Mouse (Mus musculus): Measurements from ENCODE around the gene Naa30. TPM values are rescaled to one million over a fixed set of nuclear protein-coding genes. Genes with fewer than 3 reads are reported as not detected.

The Naa30 gene
- polyA plus RNA-seq, 1 experiment, result 8.5 TPM

DNA sequence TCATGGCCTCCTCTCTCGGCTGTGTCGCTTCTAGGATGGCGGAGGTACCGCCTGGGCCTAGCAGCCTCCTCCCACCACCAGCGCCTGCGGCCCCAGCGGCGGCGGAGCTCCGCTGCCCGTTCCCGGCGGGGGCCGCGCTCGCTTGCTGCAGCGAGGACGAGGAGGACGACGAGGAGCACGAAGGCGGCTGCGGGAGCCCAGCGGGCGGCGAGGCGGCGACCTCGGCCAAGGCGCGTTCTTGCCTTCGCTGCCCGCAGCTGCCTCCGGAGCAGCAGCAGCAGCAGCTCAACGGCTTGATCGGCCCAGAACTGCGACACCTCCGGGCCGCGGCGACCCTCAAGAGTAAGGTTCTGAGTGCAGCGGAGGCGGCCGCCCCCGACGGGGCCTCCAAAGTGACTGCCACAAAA, 559 bp downstream of the Naa30 start:
- Histone ChIP-seq H3K36me3 (ENCODE audit: control insufficient read depth, insufficient read depth) (peaks cover 25% of the 10 kb centered on the region), H3K79me2 (ENCODE audit: control insufficient read depth, insufficient read depth) (peaks cover 53% of the 10 kb centered on the region), H3K4me3 (ENCODE audit: insufficient read depth, poor library complexity, severe bottlenecking) (peak overlapping the region; percentile 74), H3K79me3 (ENCODE audit: low read depth) (peaks cover 41% of the 10 kb centered on the region), H3K27me3 (ENCODE audit: control insufficient read depth, insufficient read depth, insufficient read length) (no peaks in the 10 kb centered on the region), H3ac (ENCODE audit: control insufficient read depth, insufficient read length, low read depth) (peak overlapping the region; percentile 98)
- no peak for TF ChIP-seq MYOD1 (IDR thresholded peaks at IDR 0.05; ENCODE audit: control insufficient read depth, insufficient read length, low read depth)
- TF ChIP-seq MYOG (IDR thresholded peaks at IDR 0.05; ENCODE audit: control insufficient read depth, extremely low read depth, insufficient read length), result no peak
- TF ChIP-seq CTCF (IDR thresholded peaks at IDR 0.05; ENCODE audit: control insufficient read depth, insufficient read depth, insufficient read length), result no peak

DNA sequence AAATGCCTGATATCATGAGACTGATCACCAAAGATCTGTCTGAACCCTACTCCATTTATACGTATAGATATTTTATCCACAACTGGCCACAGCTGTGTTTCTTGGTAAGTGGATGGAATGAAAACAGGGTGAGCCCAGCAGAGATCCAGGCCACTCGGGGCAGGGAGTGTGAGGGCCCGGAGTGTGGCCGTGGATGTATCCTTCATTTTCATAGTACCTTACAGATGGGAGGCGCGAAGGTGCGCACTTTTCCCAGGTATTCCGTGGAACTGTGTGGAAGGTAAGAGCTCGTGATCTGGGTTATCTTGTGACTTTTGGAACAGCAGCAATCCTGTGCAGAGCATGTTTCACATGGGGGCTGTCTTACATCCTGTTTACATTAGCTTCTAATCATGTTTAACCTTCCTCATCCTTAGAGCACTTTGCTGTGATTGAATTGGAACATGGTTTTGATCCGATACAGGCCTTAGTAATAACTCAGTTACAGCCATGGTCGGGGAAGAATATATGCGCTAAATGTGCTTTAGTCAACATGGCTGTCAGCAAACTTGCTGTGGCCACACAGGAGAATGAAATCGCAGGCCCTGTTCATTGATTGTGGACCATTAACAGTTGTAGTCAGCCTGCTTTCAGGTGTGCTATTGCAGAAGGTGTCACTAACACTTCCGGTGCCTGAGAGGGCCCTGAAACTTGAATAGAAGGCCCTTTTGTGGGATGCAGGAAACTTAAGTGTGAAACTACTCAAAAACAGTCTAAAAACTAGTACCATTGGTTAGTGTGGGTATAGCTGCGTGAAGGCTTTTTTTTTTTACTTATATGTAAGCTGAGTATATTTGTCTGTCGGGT, 1.5 kb downstream of the Naa30 start:
- peak overlapping the region; percentile 74 for H3K4me3 ChIP-seq (ENCODE audit: insufficient read depth, poor library complexity, severe bottlenecking)
- peaks cover 41% of the 10 kb centered on the region for H3K79me3 ChIP-seq (ENCODE audit: low read depth)
- TF ChIP-seq CEBPB (IDR thresholded peaks at IDR 0.05; ENCODE audit: low read depth) (no peak), FOSL1 (IDR thresholded peaks at IDR 0.05; ENCODE audit: insufficient read depth, low read length, poor library complexity, severe bottlenecking) (no peak), USF1 (IDR thresholded peaks at IDR 0.05; ENCODE audit: low read depth) (no peak), MYOG (IDR thresholded peaks at IDR 0.05; ENCODE audit: control insufficient read depth, extremely low read depth, insufficient read length) (no peak), MAX (IDR thresholded peaks at IDR 0.05) (no peak), MYOD1 (IDR thresholded peaks at IDR 0.05; ENCODE audit: control insufficient read depth, insufficient read length, low read depth) (no peak), CTCF (IDR thresholded peaks at IDR 0.05; ENCODE audit: control insufficient read depth, insufficient read depth, insufficient read length) (no peak)
- peak overlapping the region; percentile 98 for H3ac ChIP-seq (ENCODE audit: control insufficient read depth, insufficient read length, low read depth)
- peaks cover 30% of the 10 kb centered on the region for H3K36me3 ChIP-seq (ENCODE audit: control insufficient read depth, insufficient read depth)
- H3K27me3 ChIP-seq (ENCODE audit: control insufficient read depth, insufficient read depth, insufficient read length), result no peaks in the 10 kb centered on the region
- H3K79me2 ChIP-seq (ENCODE audit: control insufficient read depth, insufficient read depth), result peaks cover 62% of the 10 kb centered on the region

DNA sequence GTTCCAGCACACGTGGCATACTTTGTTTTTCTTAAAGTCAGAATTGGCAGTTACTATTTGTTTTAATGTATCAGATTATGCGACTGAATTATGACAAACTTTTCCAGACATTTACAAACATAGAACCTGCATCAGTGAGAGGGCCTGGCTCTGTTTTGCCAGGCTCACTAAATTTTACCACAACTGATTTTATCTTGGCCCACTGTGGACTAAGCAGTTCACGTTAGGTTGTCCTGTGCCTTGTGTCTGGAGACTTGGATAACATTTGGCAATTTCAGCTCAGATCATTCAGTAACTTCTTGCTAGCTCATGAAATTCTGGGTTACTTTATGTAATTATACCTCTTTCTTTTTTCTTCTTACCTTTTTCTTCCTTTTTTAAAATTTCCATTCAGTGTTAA, 7.7 kb downstream of the Naa30 start:
- H3K79me3 ChIP-seq (ENCODE audit: low read depth), result peaks cover 31% of the 10 kb centered on the region
- TF ChIP-seq MAX (IDR thresholded peaks at IDR 0.05) (no peak), MYOG (IDR thresholded peaks at IDR 0.05; ENCODE audit: control insufficient read depth, extremely low read depth, insufficient read length) (no peak), CTCF (IDR thresholded peaks at IDR 0.05; ENCODE audit: control insufficient read depth, insufficient read depth, insufficient read length) (no peak), FOSL1 (IDR thresholded peaks at IDR 0.05; ENCODE audit: insufficient read depth, low read length, poor library complexity, severe bottlenecking) (no peak), MYOD1 (IDR thresholded peaks at IDR 0.05; ENCODE audit: control insufficient read depth, insufficient read length, low read depth) (no peak), CEBPB (IDR thresholded peaks at IDR 0.05; ENCODE audit: low read depth) (no peak), USF1 (IDR thresholded peaks at IDR 0.05; ENCODE audit: low read depth) (no peak)
- peaks cover 58% of the 10 kb centered on the region for H3K36me3 ChIP-seq (ENCODE audit: control insufficient read depth, insufficient read depth)

DNA sequence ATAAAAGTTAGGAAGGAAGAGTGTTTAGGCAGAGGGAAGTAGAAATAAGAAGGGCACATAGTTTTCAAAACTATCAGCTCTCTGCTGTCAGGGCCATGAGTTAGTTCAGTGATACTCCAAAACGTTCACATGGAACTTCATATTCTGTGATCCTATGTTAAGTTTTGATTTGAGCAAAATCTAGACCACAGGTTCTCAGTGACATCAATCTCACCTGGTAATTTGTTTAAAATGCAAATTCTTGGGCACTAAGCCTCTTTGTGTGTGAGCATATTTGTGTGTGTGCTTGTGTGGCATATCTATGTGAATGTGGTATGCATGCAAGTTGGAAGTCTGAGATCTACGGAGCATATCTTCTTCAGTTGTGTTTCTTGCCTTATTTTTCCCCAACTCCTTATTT, 14.2 kb downstream of the Naa30 start:
- Histone ChIP-seq H3K79me2 (ENCODE audit: control insufficient read depth, insufficient read depth) (peaks cover 6% of the 10 kb centered on the region), H3K27me3 (ENCODE audit: control insufficient read depth, insufficient read depth, insufficient read length) (no peaks in the 10 kb centered on the region), H3ac (ENCODE audit: control insufficient read depth, insufficient read length, low read depth) (no peak overlapping the region), H3K79me3 (ENCODE audit: low read depth) (peaks cover under 1% of the 10 kb centered on the region), H3K4me3 (ENCODE audit: insufficient read depth, poor library complexity, severe bottlenecking) (no peak overlapping the region), H3K36me3 (ENCODE audit: control insufficient read depth, insufficient read depth) (peaks cover 60% of the 10 kb centered on the region)
- TF ChIP-seq FOSL1 (IDR thresholded peaks at IDR 0.05; ENCODE audit: insufficient read depth, low read length, poor library complexity, severe bottlenecking), result no peak
- TF ChIP-seq CEBPB (IDR thresholded peaks at IDR 0.05; ENCODE audit: low read depth), result no peak
- TF ChIP-seq MAX (IDR thresholded peaks at IDR 0.05), result no peak
- no peak for TF ChIP-seq CTCF (IDR thresholded peaks at IDR 0.05; ENCODE audit: control insufficient read depth, insufficient read depth, insufficient read length)
- TF ChIP-seq MYOD1 (IDR thresholded peaks at IDR 0.05; ENCODE audit: control insufficient read depth, insufficient read length, low read depth), result no peak
- TF ChIP-seq USF1 (IDR thresholded peaks at IDR 0.05; ENCODE audit: low read depth), result no peak
- no peak for TF ChIP-seq MYOG (IDR thresholded peaks at IDR 0.05; ENCODE audit: control insufficient read depth, extremely low read depth, insufficient read length)

More for the DNA sequence above, 7.7 kb downstream of the Naa30 start:
- Histone ChIP-seq H3K27me3 (ENCODE audit: control insufficient read depth, insufficient read depth, insufficient read length) (no peaks in the 10 kb centered on the region), H3K79me2 (ENCODE audit: control insufficient read depth, insufficient read depth) (peaks cover 52% of the 10 kb centered on the region), H3K4me3 (ENCODE audit: insufficient read depth, poor library complexity, severe bottlenecking) (no peak overlapping the region), H3ac (ENCODE audit: control insufficient read depth, insufficient read length, low read depth) (no peak overlapping the region)

GRCm38 (mm10) chr14:49197031-49197527, 25.1 kb downstream of the Naa30 start:
- H3ac ChIP-seq (ENCODE audit: control insufficient read depth, insufficient read length, low read depth), result no peak overlapping the region
- H3K4me3 ChIP-seq (ENCODE audit: insufficient read depth, poor library complexity, severe bottlenecking), result no peak overlapping the region
- TF ChIP-seq MYOG (IDR thresholded peaks at IDR 0.05; ENCODE audit: control insufficient read depth, extremely low read depth, insufficient read length) (no peak), MYOD1 (IDR thresholded peaks at IDR 0.05; ENCODE audit: control insufficient read depth, insufficient read length, low read depth) (no peak), CTCF (IDR thresholded peaks at IDR 0.05; ENCODE audit: control insufficient read depth, insufficient read depth, insufficient read length) (no peak), CEBPB (IDR thresholded peaks at IDR 0.05; ENCODE audit: low read depth) (no peak), FOSL1 (IDR thresholded peaks at IDR 0.05; ENCODE audit: insufficient read depth, low read length, poor library complexity, severe bottlenecking) (no peak), MAX (IDR thresholded peaks at IDR 0.05) (no peak), USF1 (IDR thresholded peaks at IDR 0.05; ENCODE audit: low read depth) (no peak)
- H3K27me3 ChIP-seq (ENCODE audit: control insufficient read depth, insufficient read depth, insufficient read length), result no peaks in the 10 kb centered on the region
- no peaks in the 10 kb centered on the region for H3K79me2 ChIP-seq (ENCODE audit: control insufficient read depth, insufficient read depth)
- peaks cover 9% of the 10 kb centered on the region for H3K36me3 ChIP-seq (ENCODE audit: control insufficient read depth, insufficient read depth)
- H3K79me3 ChIP-seq (ENCODE audit: low read depth), result no peaks in the 10 kb centered on the region

Measured in C2C12 (cell line).